Mouse (Mus musculus) cerebellum, adult 8-10 months (tissue): ENCODE data around the gene Frmd5.

Source experiments
- DNase-seq: peaks from one replicate; pipeline ENCODE4 v3.0.0; 2022

Frmd5 gene

GRCm38 (mm10) chr2:121761281-121761795 lies 45.5 kb downstream of the Frmd5 start:
- DNase-seq, result no peak

- no peak for DNase-seq
These were observed 46.2 kb downstream of the Frmd5 start for GRCm38 (mm10) chr2:121760646-121761045.

GRCm38 (mm10) chr2:121758258-121758657 lies 48.6 kb downstream of the Frmd5 start:
- no peak for DNase-seq

- DNase-seq, result no peak
These were observed 50.6 kb downstream of the Frmd5 start for GRCm38 (mm10) chr2:121756336-121756735.

- DNase-seq, result no peak
These were observed 51.8 kb downstream of the Frmd5 start for GRCm38 (mm10) chr2:121755056-121755455.

- no peak for DNase-seq
These were observed 56.8 kb downstream of the Frmd5 start for GRCm38 (mm10) chr2:121750121-121750520.

- no peak for DNase-seq
These were observed 65.7 kb downstream of the Frmd5 start for GRCm38 (mm10) chr2:121741151-121741550.

GRCm38 (mm10) chr2:121739410-121739809 lies 67.5 kb downstream of the Frmd5 start:
- no peak for DNase-seq

GRCm38 (mm10) chr2:121733426-121733825 lies 73.5 kb downstream of the Frmd5 start:
- DNase-seq, result no peak

- DNase-seq, result no peak
These were observed 76.4 kb downstream of the Frmd5 start for GRCm38 (mm10) chr2:121730486-121730885.

- DNase-seq, result no peak
These were observed 77.8 kb downstream of the Frmd5 start for GRCm38 (mm10) chr2:121728907-121729575.

- DNase-seq, result no peak
These were observed 82.0 kb downstream of the Frmd5 start for GRCm38 (mm10) chr2:121724866-121725265.

GRCm38 (mm10) chr2:121723796-121724195 lies 83.1 kb downstream of the Frmd5 start:
- no peak for DNase-seq

GRCm38 (mm10) chr2:121719000-121719399 lies 87.9 kb downstream of the Frmd5 start:
- no peak for DNase-seq

GRCm38 (mm10) chr2:121717133-121717532 lies 89.8 kb downstream of the Frmd5 start:
- no peak for DNase-seq

GRCm38 (mm10) chr2:121713567-121713966 lies 93.3 kb downstream of the Frmd5 start:
- no peak for DNase-seq

- DNase-seq, result no peak
These were observed 95.0 kb downstream of the Frmd5 start for GRCm38 (mm10) chr2:121711748-121712384.

- DNase-seq, result no peak
These were observed 97.8 kb downstream of the Frmd5 start for GRCm38 (mm10) chr2:121709096-121709495.

GRCm38 (mm10) chr2:121707461-121707860 lies 99.4 kb downstream of the Frmd5 start:
- DNase-seq, result no peak

- no peak for DNase-seq
These were observed 101.1 kb downstream of the Frmd5 start for GRCm38 (mm10) chr2:121705756-121706155.

- no peak for DNase-seq
These were observed 107.6 kb downstream of the Frmd5 start for GRCm38 (mm10) chr2:121699331-121699730.

GRCm38 (mm10) chr2:121695436-121695835 lies 111.5 kb downstream of the Frmd5 start:
- DNase-seq, result no peak

- no peak for DNase-seq
These were observed 118.8 kb downstream of the Frmd5 start for GRCm38 (mm10) chr2:121688107-121688506.

- no peak for DNase-seq
These were observed 123.3 kb downstream of the Frmd5 start for GRCm38 (mm10) chr2:121683606-121684005.
